Mouse (Mus musculus): Measurements from ENCODE around the gene Trpm2. TPM values are rescaled to one million over a fixed set of nuclear protein-coding genes. Genes with fewer than 3 reads are reported as not detected.
"Not testable (repeated sequence)": the region's sequence is repeated elsewhere in the genome, so short reads cannot be mapped to it uniquely, and the experiment has no call there.

Trpm2 gene
- polyA plus RNA-seq, 1 experiment from 2014 or later = 1.7 TPM

GRCm38 (mm10) chr10:77963971-77964370, 6.4 kb downstream of the Trpm2 start:
- H3K4me2 ChIP-seq (ENCODE audit: low read depth, low read length) = no peak overlapping the region
- no peak overlapping the region for H3K9ac ChIP-seq (replicated peaks)
- ATAC-seq (peak; percentile 67), DNase-seq (no peak)
- H3K4me3 ChIP-seq (ENCODE audit: low read depth, low read length) = no peak overlapping the region
- H3K9me3 ChIP-seq (ENCODE audit: low read length) = no peaks in the 10 kb centered on the region
- H3K27ac ChIP-seq (ENCODE audit: low read depth) = peak overlapping the region; percentile 48; the same call in 1 of the 2 replicates
- peaks cover 6% of the 10 kb centered on the region for H3K27me3 ChIP-seq (ENCODE audit: insufficient read depth, low read length)
- 0 out of 2 replicates have a peak, but pooled peaks cover 3% of the 10 kb centered on the region for H3K4me1 ChIP-seq (ENCODE audit: insufficient read depth)
- H3K36me3 ChIP-seq (replicated peaks; ENCODE audit: insufficient read depth, low read length) = no peaks in the 10 kb centered on the region
- TF ChIP-seq EP300 (IDR thresholded peaks at IDR 0.05; ENCODE audit: low read depth) (no peak), CTCF (IDR thresholded peaks at IDR 0.05; ENCODE audit: low read depth) (no peak)
- 35% methylated on average over 6 of the region's 6 CpGs for WGBS (ENCODE audit: insufficient replicate concordance)

GRCm38 (mm10) chr10:77962725-77963124, 7.6 kb downstream of the Trpm2 start:
- no peaks in the 10 kb centered on the region for H3K36me3 ChIP-seq (replicated peaks; ENCODE audit: insufficient read depth, low read length)
- ATAC-seq = 0 out of 2 replicates have a peak, but pooled peaks have one; percentile 37
- peak overlapping the region; percentile 39; the same call in 1 of the 2 replicates for H3K27ac ChIP-seq (ENCODE audit: low read depth)

GRCm38 (mm10) chr10:77950468-77950867, 19.9 kb downstream of the Trpm2 start:
- not testable (repeated sequence) for H3K9ac ChIP-seq (replicated peaks); H3K36me3 ChIP-seq (replicated peaks; ENCODE audit: insufficient read depth, low read length); ATAC-seq; DNase-seq; H3K27me3 ChIP-seq (ENCODE audit: insufficient read depth, low read length); H3K9me3 ChIP-seq (ENCODE audit: low read length); H3K4me3 ChIP-seq (ENCODE audit: low read depth, low read length); H3K27ac ChIP-seq (ENCODE audit: low read depth); H3K4me1 ChIP-seq (ENCODE audit: insufficient read depth); H3K4me2 ChIP-seq (ENCODE audit: low read depth, low read length)
- WGBS (ENCODE audit: insufficient replicate concordance) = 88% methylated on average over 8 of the region's 12 CpGs

More at GRCm38 (mm10) chr10:77962725-77963124, 7.6 kb downstream of the Trpm2 start:
- H3K9ac ChIP-seq (replicated peaks) = no peak overlapping the region
- WGBS (ENCODE audit: insufficient replicate concordance) = 31% methylated on average over 2 of the region's 2 CpGs
- no peaks in the 10 kb centered on the region for H3K27me3 ChIP-seq (ENCODE audit: insufficient read depth, low read length)
- no peaks in the 10 kb centered on the region for H3K9me3 ChIP-seq (ENCODE audit: low read length)
- TF ChIP-seq EP300 (IDR thresholded peaks at IDR 0.05; ENCODE audit: low read depth) (peak; percentile 46; the same call in 1 of the 2 replicates), CTCF (IDR thresholded peaks at IDR 0.05; ENCODE audit: low read depth) (no peak)
- DNase-seq = no peak
- no peak overlapping the region for H3K4me3 ChIP-seq (ENCODE audit: low read depth, low read length)
- H3K4me1 ChIP-seq (ENCODE audit: insufficient read depth) = 0 out of 2 replicates have a peak, but pooled peaks cover 3% of the 10 kb centered on the region
- H3K4me2 ChIP-seq (ENCODE audit: low read depth, low read length) = no peak overlapping the region

GRCm38 (mm10) chr10:77939685-77940084, 30.7 kb downstream of the Trpm2 start:
- H3K36me3 ChIP-seq (replicated peaks; ENCODE audit: insufficient read depth, low read length) = no peaks in the 10 kb centered on the region
- no peak for TF ChIP-seq CTCF (IDR thresholded peaks at IDR 0.05; ENCODE audit: low read depth)
- TF ChIP-seq EP300 (IDR thresholded peaks at IDR 0.05; ENCODE audit: low read depth) = no peak
- no peaks in the 10 kb centered on the region for H3K4me1 ChIP-seq (ENCODE audit: insufficient read depth)
- ATAC-seq (no peak), DNase-seq (no peak)
- H3K4me2 ChIP-seq (ENCODE audit: low read depth, low read length) = no peak overlapping the region
- H3K9me3 ChIP-seq (ENCODE audit: low read length) = no peaks in the 10 kb centered on the region
- H3K27ac ChIP-seq (ENCODE audit: low read depth) = no peak overlapping the region
- H3K9ac ChIP-seq (replicated peaks) = no peak overlapping the region
- WGBS (ENCODE audit: insufficient replicate concordance) = 48% methylated on average over 2 of the region's 2 CpGs
- no peaks in the 10 kb centered on the region for H3K27me3 ChIP-seq (ENCODE audit: insufficient read depth, low read length)
- no peak overlapping the region for H3K4me3 ChIP-seq (ENCODE audit: low read depth, low read length)

GRCm38 (mm10) chr10:77927375-77927774, 43.0 kb downstream of the Trpm2 start:
- ATAC-seq = no peak
- no peak for DNase-seq
- Histone ChIP-seq H3K36me3 (replicated peaks; ENCODE audit: insufficient read depth, low read length) (no peaks in the 10 kb centered on the region), H3K9me3 (ENCODE audit: low read length) (no peaks in the 10 kb centered on the region), H3K4me2 (ENCODE audit: low read depth, low read length) (no peak overlapping the region), H3K9ac (replicated peaks) (no peak overlapping the region), H3K4me3 (ENCODE audit: low read depth, low read length) (no peak overlapping the region), H3K4me1 (ENCODE audit: insufficient read depth) (no peaks in the 10 kb centered on the region), H3K27me3 (ENCODE audit: insufficient read depth, low read length) (no peaks in the 10 kb centered on the region), H3K27ac (ENCODE audit: low read depth) (no peak overlapping the region)
- TF ChIP-seq CTCF (IDR thresholded peaks at IDR 0.05; ENCODE audit: low read depth) = no peak
- TF ChIP-seq EP300 (IDR thresholded peaks at IDR 0.05; ENCODE audit: low read depth) = no peak
- WGBS (ENCODE audit: insufficient replicate concordance) = 80% methylated on average over 10 of the region's 10 CpGs

GRCm38 (mm10) chr10:77926140-77926539, 44.2 kb downstream of the Trpm2 start:
- H3K27me3 ChIP-seq (ENCODE audit: insufficient read depth, low read length) = no peaks in the 10 kb centered on the region
- no peaks in the 10 kb centered on the region for H3K4me1 ChIP-seq (ENCODE audit: insufficient read depth)
- H3K4me2 ChIP-seq (ENCODE audit: low read depth, low read length) = no peak overlapping the region
- 30% methylated on average over 7 of the region's 7 CpGs for WGBS (ENCODE audit: insufficient replicate concordance)
- no peak overlapping the region for H3K4me3 ChIP-seq (ENCODE audit: low read depth, low read length)
- TF ChIP-seq EP300 (IDR thresholded peaks at IDR 0.05; ENCODE audit: low read depth) (no peak), CTCF (IDR thresholded peaks at IDR 0.05; ENCODE audit: low read depth) (peak; percentile 76)
- H3K27ac ChIP-seq (ENCODE audit: low read depth) = no peak overlapping the region
- peak; percentile 77 for DNase-seq
- H3K9ac ChIP-seq (replicated peaks) = no peak overlapping the region
- ATAC-seq = no peak
- no peaks in the 10 kb centered on the region for H3K9me3 ChIP-seq (ENCODE audit: low read length)
- H3K36me3 ChIP-seq (replicated peaks; ENCODE audit: insufficient read depth, low read length) = no peaks in the 10 kb centered on the region

- Histone ChIP-seq H3K4me1 (ENCODE audit: insufficient read depth) (no peaks in the 10 kb centered on the region), H3K27ac (ENCODE audit: low read depth) (no peak overlapping the region), H3K4me2 (ENCODE audit: low read depth, low read length) (no peak overlapping the region), H3K9me3 (ENCODE audit: low read length) (no peaks in the 10 kb centered on the region), H3K36me3 (replicated peaks; ENCODE audit: insufficient read depth, low read length) (no peaks in the 10 kb centered on the region), H3K27me3 (ENCODE audit: insufficient read depth, low read length) (no peaks in the 10 kb centered on the region), H3K4me3 (ENCODE audit: low read depth, low read length) (no peak overlapping the region), H3K9ac (replicated peaks) (no peak overlapping the region)
- WGBS (ENCODE audit: insufficient replicate concordance) = 55% methylated on average over 4 of the region's 4 CpGs
- ATAC-seq = no peak
- no peak for TF ChIP-seq EP300 (IDR thresholded peaks at IDR 0.05; ENCODE audit: low read depth)
- TF ChIP-seq CTCF (IDR thresholded peaks at IDR 0.05; ENCODE audit: low read depth) = no peak
- no peak for DNase-seq
Observed at GRCm38 (mm10) chr10:77922681-77923080, 47.7 kb downstream of the Trpm2 start.
